Mouse (Mus musculus) MEL (cell line): Measurements from ENCODE around the gene Gm49396.
A peak's percentile ranks its signal among the peaks of the same experiment; 100 is the strongest.

Source experiments
- CHD2 ChIP-seq: IDR thresholded peaks from 2 replicates; pipeline ENCODE4 v1.6.1; 2011; ENCODE audit warnings: low read length, improper control_type of control experiment
- CTCF ChIP-seq, 3 experiments: IDR thresholded peaks in 2 of 3; conservative IDR thresholded peaks in 1 of 3; 2 replicates each; pipeline ENCODE4 v1.5.1; 2011 to 2012; ENCODE audit warnings: low read length in 3 of 3, low read depth in 2 of 3, mild to moderate bottlenecking in 2 of 3, improper control_type of control experiment in 1 of 3, inconsistent platforms in 1 of 3, mixed read lengths in 1 of 3, moderate library complexity in 1 of 3; ENCODE audit not compliant: control insufficient read depth in 1 of 3, insufficient read depth in 1 of 3, poor library complexity in 1 of 3, severe bottlenecking in 1 of 3
- JUND ChIP-seq: IDR thresholded peaks from 2 replicates; pipeline ENCODE4 v1.6.1; 2011; ENCODE audit warnings: low read depth, mild to moderate bottlenecking, improper control_type of control experiment, low read length
- MEF2A ChIP-seq: IDR thresholded peaks from 2 replicates; pipeline ENCODE4 v1.6.1; 2014; ENCODE audit warnings: low read depth, mild to moderate bottlenecking, inconsistent platforms, low read length, improper control_type of control experiment; ENCODE audit not compliant: poor library complexity, insufficient replicate concordance, severe bottlenecking; ENCODE audit errors: extremely low read depth
- MYB ChIP-seq: IDR thresholded peaks from 2 replicates; pipeline ENCODE4 v1.6.1; 2011; ENCODE audit warnings: mild to moderate bottlenecking, low read depth, low read length, improper control_type of control experiment
- SIN3A ChIP-seq: IDR thresholded peaks from 2 replicates; pipeline ENCODE4 v1.6.1; 2012; ENCODE audit warnings: low read length, improper control_type of control experiment, inconsistent platforms

- TF ChIP-seq MEF2A (no peak), CHD2 (no peak), MYB (no peak), CTCF (IDR thresholded peaks at IDR 0.05 in 2 of 3, conservative IDR thresholded peaks at IDR 0.05 in 1 of 3; ENCODE audit: control insufficient read depth in 1 of 3, insufficient read depth in 1 of 3, low read depth in 2 of 3, low read length in 3 of 3, poor library complexity in 1 of 3, severe bottlenecking in 1 of 3) (peak; percentile 41 to 55 (median 45)), JUND (no peak), SIN3A (0 out of 2 replicates have a peak, but pooled peaks have one; percentile 19)
Observed at GRCm38 (mm10) chr7:30556894-30557536, 6.1 kb upstream of the Gm49396 start.
